Mouse (Mus musculus) heart, embryonic 10.5 days (tissue): ENCODE measurements around the gene Ints11. TPM values are rescaled to one million over a fixed set of nuclear protein-coding genes. Genes with fewer than 3 reads are reported as not detected.

Experiments used
- DNase-seq: peaks from one replicate; pipeline ENCODE4 v3.0.0-alpha.2; 2017; ENCODE audit warnings: low spot score
- H3K27ac ChIP-seq: fragments of 300-500 bp; sonication (generic); 2 replicates; pipeline ENCODE4 v1.5.1; 2016; ENCODE audit warnings: mild to moderate bottlenecking
- H3K27me3 ChIP-seq: fragments of 300-500 bp; sonication (generic); 2 replicates; pipeline ENCODE4 v1.6.1; 2016; ENCODE audit warnings: mild to moderate bottlenecking; ENCODE audit not compliant: poor library complexity, insufficient read depth, severe bottlenecking
- H3K36me3 ChIP-seq: fragments of 300-500 bp; sonication (generic); 2 replicates; pipeline ENCODE4 v1.6.1; 2016; ENCODE audit warnings: mild to moderate bottlenecking, moderate library complexity
- H3K4me1 ChIP-seq: fragments of 300-500 bp; sonication (generic); 2 replicates; pipeline ENCODE4 v1.6.1; 2016; ENCODE audit warnings: mild to moderate bottlenecking
- H3K4me3 ChIP-seq: fragments of 300-500 bp; sonication (generic); 2 replicates; pipeline ENCODE4 v1.5.1; 2016; ENCODE audit warnings: mild to moderate bottlenecking, moderate library complexity
- H3K9me3 ChIP-seq: fragments of 300-500 bp; sonication (generic); 2 replicates; pipeline ENCODE4 v1.6.1; 2016; ENCODE audit warnings: mild to moderate bottlenecking, moderate library complexity
- WGBS: fragments of 180-500 bp; shearing (Covaris S2); methylation state at CpG from one replicate; pipeline ENCODE4 v1.1.7; 2016; 5-methylcytosine and 5-hydroxymethylcytosine counted together
- polyA plus RNA-seq: library from polyadenylated mRNA; unstranded; fragments of >200 nt; fragmentation: Nextera tagmentation; extraction: Ambion mirVana; gene quantifications from 2 replicates; pipeline ENCODE4 v1.2.1, GENCODE M21; 2016

Ints11 gene
- polyA plus RNA-seq, 1 experiment from 2014 or later, result 73.9 TPM

DNA sequence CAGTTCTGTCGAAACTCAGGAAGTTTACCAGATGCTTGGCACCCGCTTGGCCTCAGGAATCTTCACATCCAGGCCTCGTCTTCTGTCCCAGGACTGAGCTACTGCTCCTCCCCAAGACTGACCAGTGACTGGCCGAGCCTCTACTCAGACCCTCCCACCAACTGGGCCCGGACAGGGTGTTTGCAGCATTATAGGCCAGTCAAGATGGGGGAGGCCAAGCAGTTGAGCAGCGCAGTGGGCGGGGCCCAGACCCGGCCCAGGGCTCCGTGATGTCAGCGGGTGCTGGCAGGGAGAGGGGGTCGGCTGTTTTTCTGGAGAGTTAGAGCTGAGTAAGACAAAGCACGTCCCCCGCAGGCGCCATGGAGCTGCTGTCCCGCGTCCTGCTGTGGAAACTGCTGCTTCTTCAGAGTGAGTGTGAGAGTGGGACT, 29.8 kb upstream of the Ints11 start, which contains the start of gene Mxra8:
TSS of gene Mxra8 (plus strand) at position 198 of the 428 bp plus-strand sequence.
- Histone ChIP-seq H3K27me3 (peaks cover 17% of the 10 kb centered on the region), H3K36me3 (peaks cover 25% of the 10 kb centered on the region), H3K4me3 (peak within 1 kb of the TSS; percentile 70), H3K4me1 (peaks cover 47% of the 10 kb centered on the region), H3K27ac (peak within 1 kb of the TSS; percentile 87), H3K9me3 (no peaks in the 10 kb centered on the region)
- under 1% methylated on average over 16 of the region's 16 CpGs for WGBS
- DNase-seq, result peak; percentile 96

DNA sequence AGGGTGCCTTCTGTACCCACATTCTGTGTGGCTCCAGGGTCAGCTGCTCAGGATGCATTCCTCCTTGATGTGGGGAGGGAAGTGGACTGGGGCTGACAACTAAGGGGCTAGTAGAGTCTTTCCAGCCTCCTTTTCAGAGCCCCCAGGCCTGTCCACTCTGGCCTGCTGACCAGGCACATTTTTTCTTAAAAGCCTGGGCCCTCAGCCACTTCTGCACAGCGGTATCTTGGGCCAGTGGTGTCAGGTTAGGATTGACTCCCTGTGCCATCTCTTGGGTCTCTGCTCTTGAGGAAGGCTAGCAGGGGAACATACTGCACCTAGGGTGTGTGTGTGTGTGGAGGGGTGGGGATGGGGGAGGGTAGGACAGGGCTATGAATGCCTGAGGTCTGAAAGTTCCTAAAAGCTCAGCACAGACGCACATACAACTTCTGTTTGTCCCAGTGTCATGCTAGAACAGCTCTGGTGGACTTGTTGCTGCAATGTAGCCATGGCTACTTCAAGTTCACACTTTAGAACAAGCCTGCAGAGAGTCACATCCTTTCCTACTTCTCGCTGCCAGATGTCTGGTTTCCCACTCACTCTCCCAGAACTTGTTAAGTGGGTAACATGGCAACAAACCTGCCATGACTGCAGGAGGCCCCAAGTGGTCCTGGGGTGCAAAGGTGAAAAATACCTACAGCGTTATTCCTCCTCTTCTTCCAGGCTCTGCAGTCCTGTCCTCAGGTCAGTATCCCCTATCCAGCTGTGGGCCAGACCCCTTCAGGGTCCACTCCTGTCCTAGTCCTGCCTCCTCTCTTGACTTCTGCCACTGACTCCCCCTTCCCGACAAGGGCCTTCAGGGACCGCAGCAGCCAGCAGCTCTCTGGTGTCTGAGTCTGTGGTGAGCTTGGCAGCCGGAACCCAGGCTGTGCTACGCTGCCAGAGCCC, 29.0 kb upstream of the Ints11 start:
- no peak for DNase-seq
- no peaks in the 10 kb centered on the region for H3K9me3 ChIP-seq
- 5% methylated on average over 8 of the region's 8 CpGs for WGBS
- peaks cover 17% of the 10 kb centered on the region for H3K27me3 ChIP-seq
- H3K27ac ChIP-seq, result peak overlapping the region; percentile 87
- H3K4me1 ChIP-seq, result peaks cover 47% of the 10 kb centered on the region
- peak overlapping the region; percentile 70 for H3K4me3 ChIP-seq
- peaks cover 25% of the 10 kb centered on the region for H3K36me3 ChIP-seq

DNA sequence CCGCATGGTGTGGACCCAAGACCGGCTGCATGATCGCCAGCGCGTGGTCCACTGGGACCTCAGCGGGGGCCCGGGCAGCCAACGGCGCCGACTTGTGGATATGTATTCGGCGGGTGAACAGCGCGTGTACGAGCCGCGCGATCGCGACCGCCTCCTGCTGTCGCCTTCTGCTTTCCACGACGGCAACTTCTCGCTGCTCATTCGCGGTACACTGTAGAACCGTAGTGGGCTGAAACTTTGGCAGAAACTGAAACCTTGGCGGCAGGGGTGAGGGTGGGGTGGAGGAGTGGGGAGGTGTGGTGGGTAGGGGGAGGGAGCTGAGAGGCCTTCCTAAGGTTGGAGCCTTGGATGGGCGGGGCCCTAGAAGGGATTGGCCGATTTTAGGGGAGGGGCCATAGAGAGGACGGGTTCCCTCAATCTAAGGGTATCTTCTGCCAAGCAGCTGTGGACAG, 28.3 kb upstream of the Ints11 start:
- Histone ChIP-seq H3K4me1 (peaks cover 47% of the 10 kb centered on the region), H3K4me3 (peak overlapping the region; percentile 70), H3K9me3 (no peaks in the 10 kb centered on the region), H3K27me3 (peaks cover 17% of the 10 kb centered on the region), H3K36me3 (peaks cover 25% of the 10 kb centered on the region), H3K27ac (peak overlapping the region; percentile 87)
- peak; percentile 90 for DNase-seq
- WGBS, result under 1% methylated on average over 32 of the region's 32 CpGs

DNA sequence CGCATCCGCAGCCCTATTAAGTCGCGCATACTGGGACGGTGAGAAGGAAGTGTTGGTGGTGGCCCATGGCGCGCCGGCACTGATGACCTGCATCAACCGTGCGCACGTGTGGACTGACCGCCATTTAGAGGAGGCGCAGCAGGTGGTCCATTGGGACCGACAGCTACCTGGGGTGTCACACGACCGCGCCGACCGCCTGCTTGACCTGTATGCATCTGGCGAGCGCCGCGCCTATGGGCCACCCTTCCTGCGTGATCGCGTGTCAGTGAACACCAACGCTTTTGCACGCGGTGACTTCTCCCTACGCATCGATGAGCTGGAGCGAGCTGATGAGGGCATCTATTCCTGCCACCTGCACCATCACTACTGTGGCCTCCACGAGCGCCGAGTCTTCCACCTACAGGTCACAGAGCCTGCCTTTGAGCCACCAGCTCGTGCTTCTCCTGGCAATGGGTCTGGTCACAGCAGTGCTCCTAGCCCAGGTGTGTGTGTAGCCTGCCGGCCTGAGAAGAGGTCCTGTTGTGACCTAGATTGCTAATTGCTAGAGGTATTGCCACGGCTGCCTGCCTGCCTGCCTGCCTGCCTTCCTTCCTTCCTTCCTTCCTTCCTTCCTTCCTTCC, 27.6 kb upstream of the Ints11 start:
- H3K27me3 ChIP-seq, result peaks cover 17% of the 10 kb centered on the region
- peaks cover 51% of the 10 kb centered on the region for H3K4me1 ChIP-seq
- 0 out of 2 replicates have a peak overlapping the region, but pooled peaks have one; percentile 87 for H3K27ac ChIP-seq
- H3K36me3 ChIP-seq, result peaks cover 25% of the 10 kb centered on the region
- no peaks in the 10 kb centered on the region for H3K9me3 ChIP-seq
- peak overlapping the region; percentile 70 for H3K4me3 ChIP-seq
- DNase-seq, result no peak
- 45% methylated on average over 38 of the region's 38 CpGs for WGBS

DNA sequence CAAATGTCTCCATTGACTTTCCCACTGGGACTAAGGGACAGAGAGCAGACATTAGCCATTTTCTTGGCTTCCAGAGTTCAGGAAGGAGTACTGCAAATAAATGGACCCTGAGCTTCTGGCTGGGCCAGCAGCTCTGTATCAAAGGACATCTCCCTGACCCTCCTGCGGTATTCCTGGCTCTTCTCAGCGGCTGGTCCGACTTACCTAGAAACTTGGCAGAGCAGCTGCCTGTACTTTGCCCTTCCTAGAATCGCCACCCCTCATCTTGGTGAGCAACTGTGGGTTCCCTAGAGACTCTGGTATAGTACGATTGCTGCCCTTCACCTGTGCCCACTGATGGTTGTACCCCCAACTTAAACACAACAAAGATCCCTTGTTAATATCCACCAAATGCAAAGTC, 26.1 kb upstream of the Ints11 start:
- H3K36me3 ChIP-seq, result peaks cover 25% of the 10 kb centered on the region
- H3K27me3 ChIP-seq, result peaks cover 17% of the 10 kb centered on the region
- DNase-seq, result no peak
- no peak overlapping the region for H3K4me3 ChIP-seq
- peaks cover 53% of the 10 kb centered on the region for H3K4me1 ChIP-seq
- 88% methylated on average over 5 of the region's 5 CpGs for WGBS
- H3K9me3 ChIP-seq, result no peaks in the 10 kb centered on the region
- H3K27ac ChIP-seq, result no peak overlapping the region

DNA sequence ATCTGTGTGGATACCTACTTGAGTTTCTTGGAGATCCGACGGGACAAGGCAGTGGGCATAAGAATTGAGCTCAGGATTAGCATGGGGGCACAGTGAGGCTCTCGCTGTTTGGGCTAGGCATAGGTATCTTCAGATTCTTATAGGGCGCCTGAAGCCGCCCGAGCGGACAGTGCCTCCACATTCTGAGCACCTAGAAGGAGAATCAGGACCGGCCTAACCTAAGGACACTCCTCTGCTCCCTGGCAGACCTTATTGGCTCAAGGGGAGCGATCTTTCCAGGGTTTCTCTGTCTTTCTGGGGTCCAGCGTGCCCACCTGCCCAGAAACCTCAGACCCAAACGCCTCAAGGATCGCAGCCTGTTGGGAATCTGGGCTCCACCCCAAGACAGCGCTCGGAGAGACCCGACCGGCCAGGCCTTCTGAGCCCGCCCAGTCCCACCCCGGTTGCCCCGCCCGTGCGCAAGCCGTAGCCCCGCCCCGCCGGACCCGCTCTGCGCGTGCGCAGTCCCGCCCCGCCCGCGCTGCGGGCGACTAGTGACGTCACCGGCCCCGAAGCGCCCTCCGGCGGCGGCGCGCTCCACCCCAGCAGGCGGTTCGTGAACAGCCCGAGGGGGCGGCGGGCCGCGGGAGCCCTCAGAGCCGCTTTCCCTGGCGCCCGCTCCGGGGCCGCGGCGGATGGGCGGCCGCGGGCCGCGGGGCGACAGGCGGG, 22.3 kb upstream of the Ints11 start, which contains the start of gene Dvl1:
TSS of gene Dvl1 (plus strand) at position 532 of the 708 bp plus-strand sequence.
- DNase-seq, result peak; percentile 95
- Histone ChIP-seq H3K27ac (peak within 1 kb of the TSS; percentile 91), H3K4me1 (peaks cover 26% of the 10 kb centered on the region), H3K9me3 (no peaks in the 10 kb centered on the region), H3K4me3 (peak within 1 kb of the TSS; percentile 83), H3K27me3 (peaks cover 2% of the 10 kb centered on the region; the same call in 1 of the 2 replicates), H3K36me3 (peaks cover 19% of the 10 kb centered on the region)
- 1% methylated on average over 65 of the region's 65 CpGs for WGBS

DNA sequence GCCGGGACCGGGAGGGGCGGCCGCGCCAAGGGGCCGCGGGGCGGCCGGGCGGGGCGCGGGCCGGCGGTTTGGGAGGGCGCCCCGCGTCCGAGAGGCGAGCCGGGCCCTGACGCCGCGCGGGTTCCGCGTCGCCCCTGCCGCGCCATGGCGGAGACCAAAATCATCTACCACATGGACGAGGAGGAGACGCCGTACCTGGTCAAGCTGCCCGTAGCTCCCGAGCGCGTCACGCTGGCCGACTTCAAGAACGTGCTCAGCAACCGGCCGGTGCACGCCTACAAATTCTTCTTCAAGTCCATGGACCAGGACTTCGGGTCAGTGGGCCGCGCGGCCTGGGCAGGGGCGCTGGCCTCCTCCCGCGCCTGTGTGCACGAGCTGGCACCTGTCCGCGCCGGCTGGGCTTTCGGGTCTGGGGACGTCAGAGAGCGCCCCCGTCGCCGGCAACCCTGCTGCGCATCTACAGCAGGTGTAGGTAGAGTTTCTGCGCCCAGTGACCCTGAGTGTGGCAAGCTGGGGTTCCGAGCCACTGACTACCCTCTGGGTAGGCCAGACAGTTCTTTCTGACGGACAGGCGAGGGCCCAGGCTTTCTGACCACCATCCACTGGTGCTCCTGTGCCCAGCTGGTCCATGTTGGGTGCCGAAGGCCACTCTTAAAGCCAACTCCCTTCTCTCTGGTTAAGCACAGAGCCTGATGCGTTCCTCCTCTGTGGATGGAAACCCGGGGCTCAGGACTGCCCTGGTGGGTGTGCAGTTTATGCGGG, 21.6 kb upstream of the Ints11 start:
- no peaks in the 10 kb centered on the region for H3K9me3 ChIP-seq
- H3K27me3 ChIP-seq, result no peaks in the 10 kb centered on the region
- peak overlapping the region; percentile 91 for H3K27ac ChIP-seq
- 2% methylated on average over 65 of the region's 69 CpGs for WGBS
- H3K36me3 ChIP-seq, result peaks cover 14% of the 10 kb centered on the region
- no peak for DNase-seq
- peak overlapping the region; percentile 83 for H3K4me3 ChIP-seq
- H3K4me1 ChIP-seq, result peaks cover 28% of the 10 kb centered on the region

DNA sequence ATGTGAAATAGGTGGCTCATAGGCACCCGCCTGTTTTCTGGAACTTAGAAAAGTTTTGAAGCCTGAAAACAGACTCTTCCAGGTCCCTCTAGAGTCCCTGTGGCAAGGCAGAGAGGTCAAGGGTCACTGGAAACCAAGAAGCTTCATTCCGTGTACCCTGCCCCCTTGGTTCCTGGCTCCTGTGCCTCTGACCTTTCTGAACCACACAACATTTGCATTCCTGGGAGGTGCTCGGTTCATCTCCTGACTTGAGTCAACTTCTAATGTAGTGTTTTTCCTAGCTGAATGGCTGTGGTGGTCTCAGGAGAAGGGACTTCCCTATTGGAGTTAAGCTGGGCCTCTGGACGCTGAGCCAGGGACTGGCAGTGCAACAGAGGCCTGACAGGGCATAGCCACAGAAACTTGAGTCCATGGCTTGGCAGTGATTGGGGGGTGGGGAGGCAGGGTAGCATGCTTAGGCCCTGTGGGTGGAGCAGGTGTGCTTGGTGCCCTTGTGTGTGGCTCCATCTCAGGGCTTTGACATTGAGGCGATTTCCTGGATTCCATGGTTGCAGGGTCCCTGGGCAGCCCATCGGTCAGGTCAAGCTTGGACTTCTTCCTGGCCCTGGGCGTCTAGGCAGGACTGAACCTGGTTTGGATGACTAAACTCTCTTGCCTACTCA, 20.8 kb upstream of the Ints11 start:
- 67% methylated on average over 7 of the region's 7 CpGs for WGBS
- H3K9me3 ChIP-seq, result no peaks in the 10 kb centered on the region
- H3K4me1 ChIP-seq, result peaks cover 28% of the 10 kb centered on the region
- peaks cover 8% of the 10 kb centered on the region for H3K36me3 ChIP-seq
- no peak for DNase-seq
- no peaks in the 10 kb centered on the region for H3K27me3 ChIP-seq
- H3K4me3 ChIP-seq, result peak overlapping the region; percentile 83
- H3K27ac ChIP-seq, result no peak overlapping the region

DNA sequence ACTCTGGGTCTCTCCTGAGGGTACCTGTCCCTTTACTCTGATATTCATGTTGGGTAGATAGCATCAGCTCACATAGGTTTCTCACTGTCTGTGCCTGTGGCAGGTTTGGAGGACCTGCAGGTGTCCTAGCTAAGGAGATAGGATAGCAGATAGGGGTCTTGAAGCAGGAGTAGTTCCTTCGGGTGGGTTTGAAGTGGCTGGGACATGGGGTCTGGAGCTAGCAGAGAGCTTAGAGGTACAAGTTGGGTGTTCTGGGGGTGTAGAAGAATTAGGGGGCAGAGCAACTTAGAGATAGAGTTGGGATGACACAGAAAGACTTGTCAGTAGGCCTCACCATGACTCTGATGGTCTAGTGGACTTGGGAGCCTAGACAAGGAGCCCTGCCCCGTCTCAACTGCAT, 20.0 kb upstream of the Ints11 start:
- Histone ChIP-seq H3K36me3 (peaks cover 10% of the 10 kb centered on the region; the same call in 1 of the 2 replicates), H3K4me1 (peaks cover 28% of the 10 kb centered on the region), H3K27me3 (no peaks in the 10 kb centered on the region), H3K4me3 (no peak overlapping the region), H3K9me3 (no peaks in the 10 kb centered on the region), H3K27ac (no peak overlapping the region)
- no peak for DNase-seq
- WGBS, result 89% methylated on average over 2 of the region's 2 CpGs

DNA sequence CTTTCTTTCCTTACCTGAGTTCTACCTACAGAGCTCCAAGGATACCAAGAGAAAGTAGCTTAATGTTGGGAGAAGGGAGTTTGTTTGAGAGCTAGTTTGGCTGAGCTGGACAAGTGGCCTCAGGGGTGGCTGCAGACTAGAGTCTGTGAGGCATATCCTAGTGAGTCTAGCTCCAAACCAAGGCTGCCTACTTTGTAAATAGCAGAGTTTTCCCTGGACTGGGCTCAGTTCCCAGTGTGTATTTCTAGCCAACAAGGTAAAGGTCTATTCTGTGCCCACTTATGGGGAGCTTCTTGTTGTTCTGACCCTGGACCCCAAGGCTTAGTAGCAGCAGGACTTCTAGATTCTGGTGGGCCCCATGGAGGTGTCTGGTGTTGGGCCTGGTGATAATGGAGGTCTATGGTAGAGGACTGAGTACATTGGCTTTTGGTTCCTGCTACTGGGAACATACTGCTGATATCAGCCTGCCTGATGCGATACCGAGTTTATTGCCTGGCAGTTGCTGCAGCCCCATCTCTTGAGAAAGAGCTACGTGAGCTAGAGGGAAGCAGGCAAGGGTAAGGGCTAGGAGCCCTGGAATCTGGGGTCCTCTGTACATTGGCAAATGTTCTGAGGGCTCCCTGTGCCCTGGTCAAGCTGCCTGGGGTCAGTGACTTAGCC, 19.4 kb upstream of the Ints11 start:
- H3K9me3 ChIP-seq, result no peaks in the 10 kb centered on the region
- no peak overlapping the region for H3K27ac ChIP-seq
- 94% methylated on average over 3 of the region's 3 CpGs for WGBS
- peaks cover 28% of the 10 kb centered on the region for H3K4me1 ChIP-seq
- no peak overlapping the region for H3K4me3 ChIP-seq
- H3K27me3 ChIP-seq, result no peaks in the 10 kb centered on the region
- no peak for DNase-seq
- H3K36me3 ChIP-seq, result peaks cover 15% of the 10 kb centered on the region

DNA sequence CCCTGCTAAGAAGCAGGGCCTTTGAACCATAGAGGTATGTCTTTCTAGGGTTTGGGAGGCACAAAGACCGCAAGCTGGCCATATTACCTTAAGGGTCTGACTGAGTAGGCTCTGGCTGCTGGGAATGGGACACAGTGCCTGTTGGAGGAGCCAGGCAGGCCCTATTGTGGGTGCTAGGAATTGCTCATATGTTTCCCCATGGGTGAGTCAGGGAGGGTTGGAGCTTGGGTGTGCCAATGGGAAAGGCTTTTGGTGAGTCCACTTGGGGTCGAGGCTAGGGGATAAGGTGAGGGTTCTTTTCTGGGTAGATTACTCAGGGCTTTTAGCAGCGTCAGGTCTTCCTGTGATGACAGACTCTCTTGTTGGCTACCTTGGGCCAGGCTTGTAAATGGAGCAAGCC, 18.0 kb upstream of the Ints11 start:
- no peak for DNase-seq
- H3K27ac ChIP-seq, result no peak overlapping the region

More for the DNA sequence above, 18.0 kb upstream of the Ints11 start:
- peaks cover 30% of the 10 kb centered on the region for H3K36me3 ChIP-seq
- peaks cover 27% of the 10 kb centered on the region for H3K4me1 ChIP-seq
- no peaks in the 10 kb centered on the region for H3K27me3 ChIP-seq
- WGBS, result 81% methylated on average over 3 of the region's 3 CpGs
- H3K4me3 ChIP-seq, result no peak overlapping the region
- no peaks in the 10 kb centered on the region for H3K9me3 ChIP-seq
